Mouse (Mus musculus): ENCODE measurements around the gene Tff3.

Tff3 gene

GRCm38 (mm10) chr17:31119429-31119828 lies 10.0 kb downstream of the Tff3 start:
- DNase-seq, result peak; percentile 83

GRCm38 (mm10) chr17:31117946-31118345 lies 11.5 kb downstream of the Tff3 start:
- no peak for DNase-seq

GRCm38 (mm10) chr17:31116063-31116462 lies 13.4 kb downstream of the Tff3 start:
- no peak for DNase-seq

- DNase-seq, result peak; percentile 64
Observed at GRCm38 (mm10) chr17:31113191-31113856, 16.1 kb downstream of the Tff3 start.

GRCm38 (mm10) chr17:31108388-31108787 lies 21.1 kb downstream of the Tff3 start:
- DNase-seq, result no peak

GRCm38 (mm10) chr17:31103823-31104222 lies 25.6 kb downstream of the Tff3 start:
- no peak for DNase-seq

- no peak for DNase-seq
Observed at GRCm38 (mm10) chr17:31103007-31103570, 26.4 kb downstream of the Tff3 start.

GRCm38 (mm10) chr17:31098788-31099187 lies 30.7 kb downstream of the Tff3 start:
- no peak for DNase-seq

- DNase-seq, result no peak
Observed at GRCm38 (mm10) chr17:31096893-31097292, 32.6 kb downstream of the Tff3 start.

GRCm38 (mm10) chr17:31095570-31095969 lies 33.9 kb downstream of the Tff3 start:
- DNase-seq, result no peak

GRCm38 (mm10) chr17:31094781-31095180 lies 34.7 kb downstream of the Tff3 start:
- DNase-seq, result no peak

GRCm38 (mm10) chr17:31091023-31091735 lies 38.3 kb downstream of the Tff3 start:
- DNase-seq, result peak; percentile 38

GRCm38 (mm10) chr17:31089848-31090247 lies 39.6 kb downstream of the Tff3 start:
- no peak for DNase-seq

- no peak for DNase-seq
Observed at GRCm38 (mm10) chr17:31088711-31089110, 40.7 kb downstream of the Tff3 start.

GRCm38 (mm10) chr17:31086196-31086595 lies 43.2 kb downstream of the Tff3 start:
- DNase-seq, result peak; percentile 64

- no peak for DNase-seq
Observed at GRCm38 (mm10) chr17:31085519-31085918, 43.9 kb downstream of the Tff3 start.

GRCm38 (mm10) chr17:31082296-31083078 lies 47.0 kb downstream of the Tff3 start:
- DNase-seq, result no peak

- DNase-seq, result no peak
Observed at GRCm38 (mm10) chr17:31079078-31079840, 50.2 kb downstream of the Tff3 start.

- DNase-seq, result no peak
Observed at GRCm38 (mm10) chr17:31078581-31078980, 50.9 kb downstream of the Tff3 start.

GRCm38 (mm10) chr17:31077561-31077960 lies 51.9 kb downstream of the Tff3 start:
- DNase-seq, result no peak

GRCm38 (mm10) chr17:31075471-31075870 lies 54.0 kb downstream of the Tff3 start:
- no peak for DNase-seq
